Mouse (Mus musculus) bone marrow macrophage, adult 2 months (primary cell): ENCODE results near the gene Ankle1.

Source experiments
- CTCF ChIP-seq: IDR thresholded peaks from 2 replicates; pipeline ENCODE4 v1.5.1; 2012; ENCODE audit warnings: low read depth, mild to moderate bottlenecking, low read length, moderate library complexity
- POLR2A ChIP-seq: IDR thresholded peaks from 2 replicates; pipeline ENCODE4 v1.6.1; 2012; ENCODE audit warnings: mild to moderate bottlenecking, low read depth, low read length, borderline replicate concordance

- TF ChIP-seq CTCF (peak; percentile 83), POLR2A (0 out of 2 replicates have a peak, but pooled peaks have one; percentile 35)
These were observed 34.5 kb upstream of the Ankle1 start, which contains the start of gene Ocel1 for GRCm38 (mm10) chr8:71371236-71371848.
